Mouse (Mus musculus) megakaryocyte, embryonic 14.5 days (primary cell): ENCODE data around the gene 6720489N17Rik. TPM values are rescaled to one million over a fixed set of nuclear protein-coding genes. Genes with fewer than 3 reads are reported as not detected.
"Not testable (repeated sequence)": the region's sequence is repeated elsewhere in the genome, so short reads cannot be mapped to it uniquely, and the experiment has no call there.

Source experiments
- H3K27me3 ChIP-seq: replicated peaks from 2 replicates; pipeline ENCODE3; 2012; ENCODE audit warnings: inconsistent platforms
- H3K36me3 ChIP-seq: replicated peaks from 2 replicates; pipeline ENCODE3; 2012; ENCODE audit warnings: low read length, inconsistent platforms, mixed read lengths
- H3K4me1 ChIP-seq: 2 replicates; pipeline ENCODE4 v1.6.1; 2012; ENCODE audit warnings: inconsistent platforms
- H3K4me3 ChIP-seq: replicated peaks from 2 replicates; pipeline ENCODE3; 2012; ENCODE audit warnings: moderate library complexity, mild to moderate bottlenecking, inconsistent platforms
- H3K9me3 ChIP-seq: 2 replicates; pipeline ENCODE4 v1.6.1; 2012; ENCODE audit warnings: inconsistent platforms
- FLI1 ChIP-seq: IDR thresholded peaks from 2 replicates; pipeline ENCODE4 v1.6.1; 2012; ENCODE audit warnings: low read length, inconsistent platforms, mixed read lengths
- GATA1 ChIP-seq: IDR thresholded peaks from 3 replicates; pipeline ENCODE4 v1.6.1; 2012; ENCODE audit warnings: mixed read lengths, low read length, inconsistent platforms, borderline replicate concordance
- polyA plus RNA-seq: library from polyadenylated mRNA; stranded (reverse); fragments of >175 nt; gene quantifications from 2 replicates; pipeline ENCODE4 v1.2.3, GENCODE M21; 2012; ENCODE audit warnings: low replicate concordance; ENCODE audit not compliant: insufficient read depth

Gene 6720489N17Rik
- not detected in 2 replicates for polyA plus RNA-seq

DNA sequence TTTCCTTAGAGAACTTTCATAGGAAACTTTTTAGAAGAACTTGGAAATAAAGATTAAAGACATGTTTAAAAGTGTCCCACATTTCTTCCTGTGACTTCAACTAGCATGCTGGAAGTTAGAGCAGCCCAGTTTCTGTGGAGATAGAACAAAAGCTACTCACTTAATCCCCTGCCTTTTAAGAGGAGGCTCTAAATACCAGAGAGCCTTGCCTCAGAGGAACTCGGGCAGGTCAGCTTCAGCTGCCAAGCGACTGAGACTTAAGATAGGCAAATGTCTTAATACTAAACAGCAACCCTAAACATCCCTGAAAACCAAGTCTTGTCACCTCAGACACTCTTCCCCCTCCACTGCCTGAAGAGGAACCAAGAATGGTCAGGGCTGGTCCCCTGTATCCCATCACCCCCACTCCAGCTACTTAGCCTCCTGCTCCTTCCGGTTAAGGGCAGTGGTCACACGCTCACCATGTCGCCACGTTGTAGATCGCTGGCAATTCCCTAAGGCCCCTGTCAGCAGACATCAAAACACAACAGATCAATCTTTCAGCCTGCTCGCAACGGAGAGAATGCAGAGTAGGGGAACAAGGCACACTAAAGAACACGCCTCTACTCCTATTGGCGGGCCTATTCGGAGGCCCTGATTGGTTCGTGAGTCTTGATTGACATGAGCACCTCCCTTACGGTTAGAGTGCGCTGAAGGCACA is at the start of gene 6720489N17Rik:
Gene 6720489N17Rik, minus strand, starts transcription at position 606 of the 700 bp plus-strand sequence.
- not testable (repeated sequence) for H3K36me3 ChIP-seq, H3K9me3 ChIP-seq, H3K4me1 ChIP-seq, H3K27me3 ChIP-seq
- peak within 1 kb of the TSS; percentile 89 for H3K4me3 ChIP-seq

DNA sequence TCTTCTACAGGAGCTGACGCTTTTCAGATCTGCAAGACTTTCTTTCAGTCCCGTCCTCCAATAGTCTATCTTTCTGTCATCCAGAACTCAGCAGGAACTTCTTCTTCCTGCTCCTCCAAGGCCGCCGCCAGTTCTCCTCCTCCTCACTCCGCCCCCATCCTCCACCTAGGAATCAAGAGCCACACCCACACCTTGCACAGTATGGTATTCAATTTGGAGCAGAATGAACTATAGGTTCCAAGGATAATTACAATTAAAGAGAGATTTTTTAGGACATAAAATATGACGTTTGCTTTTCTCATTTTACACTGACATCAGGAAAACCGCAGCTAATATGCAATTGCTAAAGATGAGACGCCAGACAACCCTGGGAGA is 29.4 kb upstream of the 6720489N17Rik start:
- Histone ChIP-seq H3K27me3 (no peaks in the 10 kb centered on the region), H3K36me3 (no peaks in the 10 kb centered on the region), H3K4me1 (0 out of 2 replicates have a peak, but pooled peaks cover 3% of the 10 kb centered on the region), H3K4me3 (peak overlapping the region; percentile 93), H3K9me3 (0 out of 2 replicates have a peak, but pooled peaks cover 3% of the 10 kb centered on the region)
- TF ChIP-seq GATA1 = no peak
- TF ChIP-seq FLI1 = no peak

DNA sequence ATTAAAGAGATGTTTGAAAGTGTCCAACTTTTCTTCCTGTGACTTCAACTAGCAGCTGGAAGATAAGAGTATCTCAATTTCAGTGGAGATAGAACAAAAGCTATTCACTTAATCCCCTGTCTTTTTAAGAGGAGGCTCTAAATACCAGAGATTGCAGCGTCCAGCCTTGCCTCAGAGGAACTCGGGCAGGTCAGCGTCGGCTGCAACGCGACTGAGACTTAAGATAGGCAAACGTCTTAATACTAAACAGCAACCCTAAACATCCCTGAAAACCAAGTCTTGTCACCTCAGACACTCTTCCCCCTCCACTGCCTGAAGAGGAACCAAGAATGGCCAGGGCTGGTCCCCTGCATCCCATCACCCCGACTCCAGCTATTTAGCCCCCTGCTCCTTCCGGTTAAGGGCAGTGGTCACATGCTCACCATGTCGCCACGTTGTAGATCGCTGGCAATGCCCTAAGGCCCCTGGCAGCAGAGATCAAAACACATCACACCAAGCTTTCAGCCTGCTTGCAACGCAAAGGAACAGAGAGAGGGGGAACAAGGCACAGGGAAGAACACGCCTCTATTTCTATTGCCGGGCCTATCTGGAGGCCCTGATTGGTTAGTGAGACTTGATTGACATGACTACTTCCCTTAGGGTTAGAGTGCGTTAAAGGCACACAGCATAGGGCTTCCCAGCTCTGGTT is 28.8 kb upstream of the 6720489N17Rik start:
- not testable (repeated sequence) for H3K4me1 ChIP-seq, H3K9me3 ChIP-seq

GRCm38 (mm10) chr13:62627071-62627470 is 3.1 kb upstream of the 6720489N17Rik start:
- not testable (repeated sequence) for H3K9me3 ChIP-seq, H3K36me3 ChIP-seq, H3K27me3 ChIP-seq, H3K4me3 ChIP-seq, H3K4me1 ChIP-seq

More for the DNA sequence above, 28.8 kb upstream of the 6720489N17Rik start:
- peak overlapping the region; percentile 93 for H3K4me3 ChIP-seq
- H3K36me3 ChIP-seq, H3K27me3 ChIP-seq: not testable (repeated sequence)

- H3K36me3 ChIP-seq, H3K9me3 ChIP-seq, H3K27me3 ChIP-seq, H3K4me1 ChIP-seq: not testable (repeated sequence)
- peak overlapping the region; percentile 89 for H3K4me3 ChIP-seq
Observed at GRCm38 (mm10) chr13:62624277-62624665, 289 bp upstream of the 6720489N17Rik start.

GRCm38 (mm10) chr13:62617449-62617848 is 6.5 kb downstream of the 6720489N17Rik start:
- H3K27me3 ChIP-seq, H3K4me3 ChIP-seq, H3K9me3 ChIP-seq, H3K4me1 ChIP-seq, H3K36me3 ChIP-seq: not testable (repeated sequence)

DNA sequence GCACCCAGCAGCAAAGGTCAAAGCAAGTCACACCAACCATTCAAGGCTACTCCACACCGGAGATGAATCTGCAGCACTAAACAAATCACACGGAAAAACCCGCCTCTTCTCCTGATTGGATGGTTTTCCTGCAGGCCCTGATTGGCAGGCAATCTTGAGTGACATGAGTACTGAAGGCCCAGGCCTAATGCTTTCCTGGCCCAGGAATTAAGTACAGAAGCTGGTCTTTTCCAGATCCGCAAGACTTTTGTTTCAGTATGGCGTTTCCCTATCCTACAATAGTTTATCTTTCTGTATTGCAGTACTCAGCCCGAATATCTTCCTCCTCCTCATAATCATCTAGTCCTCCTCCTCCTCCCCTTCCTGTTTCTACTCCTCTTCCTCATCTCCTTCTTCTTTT is 52.9 kb downstream of the 6720489N17Rik start, which contains the start of gene Zfp934:
Gene Zfp934, minus strand, starts transcription at position 101 of the 400 bp plus-strand sequence.
- H3K4me3 ChIP-seq, H3K36me3 ChIP-seq, H3K9me3 ChIP-seq, H3K27me3 ChIP-seq, H3K4me1 ChIP-seq: not testable (repeated sequence)

DNA sequence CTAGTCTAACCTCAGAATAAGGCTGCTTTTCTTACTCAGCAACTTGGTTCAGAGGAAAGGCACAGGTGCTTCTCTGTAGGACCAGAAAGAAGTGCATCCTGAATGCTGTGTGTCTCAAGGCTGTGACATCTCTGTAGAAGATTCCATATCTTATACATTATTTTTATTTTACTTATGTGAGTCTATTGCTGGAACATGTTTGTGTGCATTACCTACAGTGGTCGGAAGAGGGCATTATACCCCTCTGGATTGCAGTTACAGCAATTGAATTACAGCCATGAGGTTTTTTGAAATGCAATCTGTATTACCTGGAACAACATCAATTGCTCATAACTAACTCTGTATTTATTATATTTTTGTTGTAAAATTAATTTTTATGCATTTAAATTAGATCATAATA is 62.3 kb downstream of the 6720489N17Rik start:
- not testable (repeated sequence) for H3K9me3 ChIP-seq

DNA sequence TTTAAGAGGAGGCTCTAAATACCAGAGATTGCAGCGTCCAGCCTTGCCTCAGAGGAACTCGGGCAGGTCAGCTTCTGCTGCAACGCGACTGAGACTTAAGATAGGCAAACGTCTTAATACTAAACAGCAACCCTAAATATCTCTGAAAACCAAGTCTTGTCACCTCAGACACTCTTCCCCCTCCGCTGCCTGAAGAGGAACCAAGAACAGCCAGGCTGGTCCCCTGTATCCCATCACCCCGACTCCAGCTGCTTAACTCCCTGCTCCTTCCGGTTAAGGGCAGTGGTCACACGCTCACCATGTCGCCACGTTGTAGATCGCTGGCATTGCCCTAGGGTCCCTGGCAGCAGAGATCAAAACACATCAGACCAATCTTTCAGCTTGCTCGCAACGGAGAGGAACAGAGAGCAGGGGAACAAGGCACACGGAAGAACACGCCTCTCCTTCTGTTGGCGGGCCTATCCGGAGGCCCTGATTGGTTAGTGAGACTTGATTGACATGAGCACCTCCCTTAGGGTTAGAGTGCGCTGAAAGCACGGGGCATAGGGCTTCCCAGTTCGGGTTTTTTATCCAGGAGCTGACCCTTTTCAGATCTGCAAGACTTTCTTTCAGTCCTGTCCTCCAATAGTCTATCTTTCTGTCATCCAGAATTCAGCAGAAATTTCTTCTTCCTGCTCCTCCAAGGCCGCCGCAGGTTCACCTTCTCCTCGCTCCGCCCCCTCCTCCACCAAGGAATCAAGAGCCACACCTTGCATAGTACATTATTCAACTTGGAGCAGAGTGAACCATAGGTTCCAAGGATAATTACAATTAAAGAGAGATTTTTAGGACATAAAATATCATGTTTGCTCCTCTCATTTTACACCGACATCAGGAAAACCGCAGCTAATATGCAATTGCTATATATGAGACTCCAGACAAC is 65.5 kb downstream of the 6720489N17Rik start, which contains the start of gene Zfp935:
Gene Zfp935, minus strand, starts transcription at position 323 of the 922 bp plus-strand sequence.
- Histone ChIP-seq H3K4me3 (peak within 1 kb of the TSS; percentile 85), H3K9me3 (peaks cover 18% of the 10 kb centered on the region)
- H3K27me3 ChIP-seq, H3K4me1 ChIP-seq, H3K36me3 ChIP-seq: not testable (repeated sequence)

More for the DNA sequence above, 62.3 kb downstream of the 6720489N17Rik start:
- H3K4me3 ChIP-seq, H3K4me1 ChIP-seq, H3K27me3 ChIP-seq, H3K36me3 ChIP-seq: not testable (repeated sequence)

Other genes starting within 250 kb of the 6720489N17Rik start
- not detected in 2 replicates for gene Gm3604, start 241.0 kb downstream of the 6720489N17Rik start, polyA plus RNA-seq
- gene Gm49359, start 157.3 kb downstream of the 6720489N17Rik start, polyA plus RNA-seq = not detected in 2 replicates
- not detected in 2 replicates for gene Zfp935, start 65.7 kb downstream of the 6720489N17Rik start, polyA plus RNA-seq
- not detected in 2 replicates for gene Zfp934, start 53.0 kb downstream of the 6720489N17Rik start, polyA plus RNA-seq
- gene Platr25, start 136.5 kb upstream of the 6720489N17Rik start, polyA plus RNA-seq = not detected in 2 replicates
- gene Gm5141, start 161.6 kb upstream of the 6720489N17Rik start, polyA plus RNA-seq = not detected in 2 replicates
- not detected in 2 replicates for gene Fbp2, start 234.2 kb upstream of the 6720489N17Rik start, polyA plus RNA-seq